Mouse (Mus musculus): ENCODE data around the gene Cradd.

Cradd gene

GRCm38 (mm10) chr10:95323393-95324277 lies at the start of gene Cradd:
Gene Cradd (minus strand): TSS chr10:95324133.
- peak; percentile 87 to 91 for DNase-seq (ENCODE audit: low spot score in 2 of 2)

GRCm38 (mm10) chr10:95373340-95373739 lies 49.4 kb upstream of the Cradd start:
- no peak for DNase-seq (ENCODE audit: low spot score in 2 of 2)

- DNase-seq (ENCODE audit: low spot score in 2 of 2): peak; percentile 52 to 66
Observed at GRCm38 (mm10) chr10:95371942-95372341, 48.0 kb upstream of the Cradd start.

- no peak for DNase-seq (ENCODE audit: low spot score in 2 of 2)
Observed at GRCm38 (mm10) chr10:95369190-95369589, 45.3 kb upstream of the Cradd start.

GRCm38 (mm10) chr10:95368151-95368550 lies 44.2 kb upstream of the Cradd start:
- no peak for DNase-seq (ENCODE audit: low spot score in 2 of 2)

GRCm38 (mm10) chr10:95367661-95368089 lies 43.7 kb upstream of the Cradd start:
- DNase-seq (ENCODE audit: low spot score in 2 of 2): peak; percentile 44 to 65

GRCm38 (mm10) chr10:95367241-95367640 lies 43.3 kb upstream of the Cradd start:
- DNase-seq (ENCODE audit: low spot score in 2 of 2): no peak

GRCm38 (mm10) chr10:95362326-95362725 lies 38.4 kb upstream of the Cradd start:
- DNase-seq (ENCODE audit: low spot score in 2 of 2): no peak

GRCm38 (mm10) chr10:95361260-95361841 lies 37.4 kb upstream of the Cradd start:
- DNase-seq (ENCODE audit: low spot score in 2 of 2): no peak

GRCm38 (mm10) chr10:95360048-95360447 lies 36.1 kb upstream of the Cradd start:
- no peak for DNase-seq (ENCODE audit: low spot score in 2 of 2)

GRCm38 (mm10) chr10:95357721-95358120 lies 33.8 kb upstream of the Cradd start:
- no peak for DNase-seq (ENCODE audit: low spot score in 2 of 2)

GRCm38 (mm10) chr10:95356711-95357110 lies 32.8 kb upstream of the Cradd start:
- no peak for DNase-seq (ENCODE audit: low spot score in 2 of 2)

- no peak for DNase-seq (ENCODE audit: low spot score in 2 of 2)
Observed at GRCm38 (mm10) chr10:95355678-95356268, 31.8 kb upstream of the Cradd start.

- no peak for DNase-seq (ENCODE audit: low spot score in 2 of 2)
Observed at GRCm38 (mm10) chr10:95354673-95355072, 30.7 kb upstream of the Cradd start.

GRCm38 (mm10) chr10:95354047-95354446 lies 30.1 kb upstream of the Cradd start:
- DNase-seq (ENCODE audit: low spot score in 2 of 2): no peak

- DNase-seq (ENCODE audit: low spot score in 2 of 2): no peak
Observed at GRCm38 (mm10) chr10:95348457-95348856, 24.5 kb upstream of the Cradd start.

- no peak for DNase-seq (ENCODE audit: low spot score in 2 of 2)
Observed at GRCm38 (mm10) chr10:95347776-95348175, 23.8 kb upstream of the Cradd start.

- DNase-seq (ENCODE audit: low spot score in 2 of 2): no peak
Observed at GRCm38 (mm10) chr10:95342833-95343590, 19.1 kb upstream of the Cradd start.

- no peak for DNase-seq (ENCODE audit: low spot score in 2 of 2)
Observed at GRCm38 (mm10) chr10:95340676-95341075, 16.7 kb upstream of the Cradd start.

GRCm38 (mm10) chr10:95337589-95337988 lies 13.7 kb upstream of the Cradd start:
- no peak for DNase-seq (ENCODE audit: low spot score in 2 of 2)

- no peak for DNase-seq (ENCODE audit: low spot score in 2 of 2)
Observed at GRCm38 (mm10) chr10:95336781-95337544, 13.0 kb upstream of the Cradd start.
